Mouse (Mus musculus) myocyte (in vitro differentiated cells): Measurements from ENCODE around the gene Rbm42. TPM values are rescaled to one million over a fixed set of nuclear protein-coding genes. Genes with fewer than 3 reads are reported as not detected.

Experiments
- H3K27me3 ChIP-seq: one replicate; pipeline ENCODE4 v1.6.1; 2011; ENCODE audit not compliant: control insufficient read depth, insufficient read depth, insufficient read length
- H3K36me3 ChIP-seq: one replicate; pipeline ENCODE4 v1.6.1; 2011; ENCODE audit not compliant: control insufficient read depth, insufficient read depth
- H3K4me2 ChIP-seq: one replicate; pipeline ENCODE4 v1.6.1; 2011; ENCODE audit warnings: low read depth, control low read depth
- H3K4me3 ChIP-seq: one replicate; pipeline ENCODE4 v1.5.1; 2011; ENCODE audit warnings: mild to moderate bottlenecking, control low read depth, moderate library complexity
- H3K79me2 ChIP-seq: one replicate; pipeline ENCODE4 v1.6.1; 2011; ENCODE audit not compliant: control insufficient read depth, insufficient read depth
- H3ac ChIP-seq: one replicate; pipeline ENCODE4 v1.6.1; 2011; ENCODE audit not compliant: control insufficient read depth, insufficient read length
- CEBPB ChIP-seq: IDR thresholded peaks from 2 replicates; pipeline ENCODE4 v1.6.1; 2011; ENCODE audit warnings: mild to moderate bottlenecking, moderate library complexity; ENCODE audit not compliant: poor library complexity, insufficient read depth, severe bottlenecking
- E2F4 ChIP-seq: IDR thresholded peaks from one replicate; pipeline ENCODE4 v1.6.1; 2011; ENCODE audit warnings: mild to moderate bottlenecking, control low read depth, moderate library complexity; ENCODE audit not compliant: insufficient read depth
- MAX ChIP-seq: IDR thresholded peaks from one replicate; pipeline ENCODE4 v1.6.1; 2011; ENCODE audit warnings: low read depth, mild to moderate bottlenecking, control low read depth
- MYOD1 ChIP-seq, 3 experiments: IDR thresholded peaks; one replicate each; pipeline ENCODE4 v1.6.1; 2011; ENCODE audit warnings: control low read depth in 2 of 3, low read depth in 2 of 3, mild to moderate bottlenecking in 2 of 3, moderate library complexity in 1 of 3; ENCODE audit not compliant: insufficient read length in 2 of 3, control insufficient read depth in 1 of 3
- MYOG ChIP-seq, 3 experiments: IDR thresholded peaks; one replicate each; pipeline ENCODE4 v1.6.1; 2011; ENCODE audit warnings: control low read depth in 2 of 3, low read depth in 2 of 3, mild to moderate bottlenecking in 2 of 3; ENCODE audit not compliant: insufficient read length in 2 of 3, control insufficient read depth in 1 of 3, insufficient read depth in 1 of 3
- POLR2A ChIP-seq: IDR thresholded peaks from one replicate; pipeline ENCODE4 v1.6.1; 2011; ENCODE audit warnings: low read depth, mild to moderate bottlenecking, control low read depth, moderate library complexity; ENCODE audit not compliant: insufficient read length
- POLR2AphosphoS2 ChIP-seq: IDR thresholded peaks from one replicate; pipeline ENCODE4 v1.6.1; 2011; ENCODE audit warnings: low read depth, control low read depth; ENCODE audit not compliant: insufficient read length
- REST ChIP-seq: IDR thresholded peaks from one replicate; pipeline ENCODE4 v1.6.1; 2011; ENCODE audit warnings: mild to moderate bottlenecking, control low read depth, moderate library complexity; ENCODE audit not compliant: insufficient read depth, insufficient read length
- SRF ChIP-seq: IDR thresholded peaks from one replicate; pipeline ENCODE4 v1.6.1; 2011; ENCODE audit warnings: low read depth; ENCODE audit not compliant: control insufficient read depth, insufficient read length
- TCF12 ChIP-seq: IDR thresholded peaks from one replicate; pipeline ENCODE4 v1.6.1; 2011; ENCODE audit warnings: mild to moderate bottlenecking, control low read depth; ENCODE audit not compliant: poor library complexity, insufficient read depth, severe bottlenecking
- TCF3 ChIP-seq: IDR thresholded peaks from one replicate; pipeline ENCODE4 v1.6.1; 2011; ENCODE audit warnings: low read depth, control low read depth; ENCODE audit not compliant: insufficient read length
- USF1 ChIP-seq: IDR thresholded peaks from one replicate; pipeline ENCODE4 v1.6.1; 2011; ENCODE audit warnings: low read depth, mild to moderate bottlenecking, control low read depth, moderate library complexity
- polyA plus RNA-seq: library from polyadenylated mRNA; unstranded; fragments of >200 nt; fragmentation: generic; extraction: Trizol; gene quantifications from one replicate; pipeline ENCODE4 v1.2.1, GENCODE M21; 2012; ENCODE audit warnings: missing spikeins

Rbm42 gene
- 124 TPM for polyA plus RNA-seq

DNA sequence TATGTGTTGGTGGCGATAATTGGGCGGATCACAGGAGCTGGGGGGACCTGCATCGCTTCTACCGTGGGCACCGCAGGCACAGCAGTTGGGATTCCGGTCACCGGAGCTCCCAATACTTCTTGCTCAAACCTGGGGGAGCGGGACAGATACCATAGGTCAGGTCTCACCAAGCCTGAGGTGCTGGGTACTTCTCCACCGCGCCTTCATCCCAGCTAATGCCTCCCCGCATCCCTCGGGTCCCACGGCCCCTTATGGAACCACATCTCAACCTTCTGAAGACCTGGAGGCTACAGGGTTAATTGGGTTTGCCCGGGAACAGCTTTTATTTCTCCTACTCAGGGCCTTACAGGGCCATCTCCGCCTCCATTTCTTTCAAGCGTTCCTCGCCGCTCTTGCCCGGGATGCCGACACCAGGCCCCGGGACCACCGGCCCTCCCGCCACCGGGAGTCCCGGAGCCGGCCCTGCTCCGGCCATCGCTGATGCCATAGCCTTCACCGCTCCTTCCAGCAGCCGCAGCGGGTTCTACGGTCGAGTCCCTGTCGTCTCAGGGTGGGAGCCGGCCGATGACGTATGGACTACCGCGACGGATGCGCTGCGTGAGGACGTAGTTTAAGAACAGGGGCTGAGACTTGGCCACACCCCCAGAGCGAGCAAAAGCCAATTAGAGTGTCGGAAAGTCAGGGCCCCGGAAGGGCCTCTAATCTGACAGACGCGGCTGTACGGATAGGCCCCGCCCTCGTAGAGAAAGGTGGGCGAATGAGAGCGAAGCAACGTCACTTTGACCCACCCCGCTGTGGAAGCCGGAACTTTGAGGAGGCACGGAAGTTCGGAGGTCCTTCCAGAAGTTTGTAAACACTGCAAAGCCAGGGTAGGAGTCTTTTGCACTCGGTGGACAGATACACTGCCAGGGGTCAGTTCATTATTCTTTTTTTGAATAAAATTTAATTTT lies at the start of gene Rbm42:
Rbm42 (minus strand) TSS at position 727 of the 950 bp plus-strand sequence.
- TF ChIP-seq MYOG (IDR thresholded peaks at IDR 0.05; ENCODE audit: control insufficient read depth in 1 of 3, insufficient read depth in 1 of 3, insufficient read length in 2 of 3, low read depth in 2 of 3) (no peak), POLR2AphosphoS2 (peak; percentile 79), POLR2A (peak; percentile 75), SRF (no peak), E2F4 (no peak), MAX (no peak), CEBPB (no peak), REST (no peak), MYOD1 (IDR thresholded peaks at IDR 0.05; ENCODE audit: control insufficient read depth in 1 of 3, insufficient read length in 2 of 3, low read depth in 2 of 3) (no peak), USF1 (no peak), TCF3 (no peak), TCF12 (no peak)

DNA sequence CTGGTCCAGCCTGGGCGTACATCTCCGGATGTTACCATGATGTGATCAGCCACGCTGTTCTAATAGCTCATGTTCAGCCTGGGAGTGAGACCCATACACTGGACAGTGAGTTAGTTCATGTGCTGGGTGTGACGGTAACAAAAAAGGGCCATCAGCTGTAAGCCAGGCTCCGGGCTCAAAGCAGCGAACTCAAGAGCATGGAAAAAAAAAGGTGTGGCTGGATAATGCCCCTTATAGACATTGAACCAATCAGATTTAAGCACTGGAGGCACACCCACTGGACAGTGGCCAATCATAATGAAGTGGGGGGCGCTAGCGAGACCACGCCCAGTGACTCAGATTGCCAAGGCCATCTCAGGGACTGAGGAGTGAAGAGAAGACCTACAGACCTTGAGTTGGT lies 48.5 kb upstream of the Rbm42 start, which contains the start of gene 2200002J24Rik:
2200002J24Rik (plus strand) TSS at position 338 of the 400 bp plus-strand sequence.
- Histone ChIP-seq H3K4me2 (no peak within 1 kb of the TSS), H3K27me3 (peaks cover 10% of the 10 kb centered on the region), H3K79me2 (no peaks in the 10 kb centered on the region), H3K4me3 (no peak within 1 kb of the TSS), H3K36me3 (no peaks in the 10 kb centered on the region), H3ac (no peak within 1 kb of the TSS)
- TF ChIP-seq MAX (no peak), E2F4 (no peak), TCF12 (no peak)

More for the DNA sequence above, at the start of gene Rbm42:
- Histone ChIP-seq H3K27me3 (no peaks in the 10 kb centered on the region), H3K79me2 (peaks cover 7% of the 10 kb centered on the region), H3K36me3 (peaks cover 5% of the 10 kb centered on the region), H3ac (peak within 1 kb of the TSS; percentile 36), H3K4me3 (peak within 1 kb of the TSS; percentile 60), H3K4me2 (peak within 1 kb of the TSS; percentile 98)

DNA sequence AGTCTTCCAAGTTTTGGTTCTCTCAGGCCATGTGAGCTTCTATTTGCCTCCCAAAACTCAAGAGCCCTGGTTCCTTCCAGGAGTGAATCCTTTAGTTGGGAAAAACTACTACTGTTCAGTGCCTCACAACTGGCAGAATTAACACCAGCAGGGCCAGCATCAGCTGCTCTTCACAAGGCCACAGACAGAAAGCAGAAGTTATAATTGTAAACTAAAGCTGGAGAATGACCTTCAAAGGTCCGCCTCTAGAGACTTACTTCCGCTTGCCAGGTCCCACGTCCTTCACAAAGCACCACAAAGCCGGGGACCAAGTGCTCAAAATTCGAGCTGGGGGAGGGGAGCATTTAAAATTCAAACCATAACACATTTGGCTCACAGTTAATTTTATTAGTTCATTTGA lies 48.0 kb upstream of the Rbm42 start:
- H3K79me2 ChIP-seq: no peaks in the 10 kb centered on the region
- no peak for TF ChIP-seq REST
- TF ChIP-seq E2F4: no peak
- TF ChIP-seq MAX: no peak
- no peak for TF ChIP-seq TCF3
- TF ChIP-seq SRF: no peak
- TF ChIP-seq POLR2A: no peak
- no peak for TF ChIP-seq TCF12
- TF ChIP-seq USF1: no peak
- no peak for TF ChIP-seq MYOG (IDR thresholded peaks at IDR 0.05; ENCODE audit: control insufficient read depth in 1 of 3, insufficient read depth in 1 of 3, insufficient read length in 2 of 3, low read depth in 2 of 3)
- TF ChIP-seq MYOD1 (IDR thresholded peaks at IDR 0.05; ENCODE audit: control insufficient read depth in 1 of 3, insufficient read length in 2 of 3, low read depth in 2 of 3): no peak
- TF ChIP-seq POLR2AphosphoS2: no peak
- no peak for TF ChIP-seq CEBPB
- peaks cover 10% of the 10 kb centered on the region for H3K27me3 ChIP-seq
- H3K4me3 ChIP-seq: no peak overlapping the region
- H3K36me3 ChIP-seq: no peaks in the 10 kb centered on the region
- H3K4me2 ChIP-seq: no peak overlapping the region
- H3ac ChIP-seq: no peak overlapping the region

DNA sequence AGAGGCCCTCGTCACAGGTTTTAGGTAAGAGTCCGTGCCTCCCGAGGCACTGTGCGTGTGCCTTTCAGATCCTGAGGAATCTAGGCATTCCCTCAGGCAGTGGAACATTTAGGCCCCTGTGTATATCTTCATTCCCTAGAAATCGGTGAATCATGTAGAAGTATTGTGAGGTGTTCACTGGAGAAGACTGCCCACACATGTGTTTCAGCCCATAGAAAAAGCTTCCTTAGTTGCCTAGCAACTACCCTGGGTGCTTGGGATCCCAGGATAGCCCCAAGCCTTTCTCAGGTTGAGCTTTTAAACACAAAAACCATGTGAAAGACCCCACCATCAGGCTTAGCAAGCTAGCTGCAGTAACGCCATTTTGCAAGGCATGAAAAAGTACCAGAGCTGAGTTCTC lies 38.2 kb upstream of the Rbm42 start:
- Histone ChIP-seq H3K4me3 (no peak overlapping the region), H3K36me3 (no peaks in the 10 kb centered on the region), H3K79me2 (no peaks in the 10 kb centered on the region), H3K27me3 (peaks cover 15% of the 10 kb centered on the region), H3ac (no peak overlapping the region), H3K4me2 (no peak overlapping the region)
- no peak for TF ChIP-seq TCF12

DNA sequence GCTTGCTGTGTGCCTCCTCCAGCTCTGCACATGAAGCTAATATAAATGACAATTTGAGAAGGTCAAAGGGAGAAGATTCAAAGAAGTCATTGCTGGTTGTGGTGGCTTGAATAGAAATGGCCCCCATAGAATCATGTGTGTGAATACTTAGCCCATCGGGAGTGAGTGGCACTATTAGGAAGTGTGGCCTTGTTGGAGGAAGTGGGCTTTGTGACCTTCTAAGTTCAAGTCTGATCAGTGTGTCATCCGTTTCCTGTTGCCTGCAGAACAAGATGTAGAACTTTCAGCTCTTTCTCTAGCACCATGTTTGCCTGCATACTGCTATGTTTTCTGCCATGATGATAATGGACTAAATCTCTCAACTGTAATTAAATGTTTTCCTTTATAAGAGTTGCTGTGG lies 33.3 kb upstream of the Rbm42 start:
- no peaks in the 10 kb centered on the region for H3K79me2 ChIP-seq
- no peak overlapping the region for H3ac ChIP-seq
- no peak for TF ChIP-seq SRF
- no peak for TF ChIP-seq POLR2AphosphoS2
- no peak for TF ChIP-seq MAX
- TF ChIP-seq POLR2A: no peak
- H3K27me3 ChIP-seq: peaks cover 23% of the 10 kb centered on the region
- H3K4me3 ChIP-seq: no peak overlapping the region
- no peak overlapping the region for H3K4me2 ChIP-seq
- no peaks in the 10 kb centered on the region for H3K36me3 ChIP-seq
